Mouse (Mus musculus) heart, embryonic 15.5 days (tissue): ENCODE results near the gene Unc13d. TPM values are rescaled to one million over a fixed set of nuclear protein-coding genes. Genes with fewer than 3 reads are reported as not detected.
A peak's percentile ranks its signal among the peaks of the same experiment; 100 is the strongest.

ENCODE experiments used
- ATAC-seq: fragments of 200-750 bp; cut with Nextera tagmentation; replicated peaks from 2 replicates; pipeline ENCODE4 v1.8.0; 2017; ENCODE audit warnings: low read depth, moderate TSS enrichment; ENCODE audit not compliant: insufficient number of reproducible peaks, insufficient read depth, low FRiP score
- H3K27ac ChIP-seq: fragments of 300-500 bp; sonication (generic); 2 replicates; pipeline ENCODE4 v1.5.1; 2015; ENCODE audit warnings: mild to moderate bottlenecking, inconsistent platforms
- H3K27me3 ChIP-seq: fragments of 300-500 bp; sonication (generic); 2 replicates; pipeline ENCODE4 v1.6.1; 2015; ENCODE audit warnings: inconsistent platforms
- H3K36me3 ChIP-seq: fragments of 300-500 bp; sonication (generic); 2 replicates; pipeline ENCODE4 v1.6.1; 2015; ENCODE audit warnings: mild to moderate bottlenecking, inconsistent platforms
- H3K4me1 ChIP-seq: fragments of 300-500 bp; sonication (generic); replicated peaks from 2 replicates; pipeline ENCODE4 v1.6.1; 2015; ENCODE audit warnings: inconsistent platforms
- H3K4me2 ChIP-seq: fragments of 300-500 bp; sonication (generic); 2 replicates; pipeline ENCODE4 v1.6.1; 2015; ENCODE audit warnings: inconsistent platforms, mild to moderate bottlenecking, moderate library complexity
- H3K4me3 ChIP-seq: fragments of 300-500 bp; sonication (generic); 2 replicates; pipeline ENCODE4 v1.5.1; 2015; ENCODE audit warnings: mild to moderate bottlenecking, inconsistent platforms
- H3K9ac ChIP-seq: fragments of 300-500 bp; sonication (generic); 2 replicates; pipeline ENCODE4 v1.6.1; 2015; ENCODE audit warnings: mild to moderate bottlenecking, inconsistent platforms
- H3K9me3 ChIP-seq: fragments of 300-500 bp; sonication (generic); replicated peaks from 2 replicates; pipeline ENCODE4 v1.6.1; 2016; ENCODE audit warnings: inconsistent platforms
- WGBS: fragments of 180-500 bp; shearing (Covaris S2); methylation state at CpG from one replicate; pipeline ENCODE4 v1.1.7; 2015; ENCODE audit warnings: mixed read lengths; 5-methylcytosine and 5-hydroxymethylcytosine counted together
- polyA plus RNA-seq: library from polyadenylated mRNA; unstranded; fragments of >200 nt; fragmentation: Nextera tagmentation; extraction: Ambion mirVana; gene quantifications from 2 replicates; pipeline ENCODE4 v1.2.1, GENCODE M21; 2015

Gene Unc13d
- polyA plus RNA-seq, 1 experiment from 2014 or later, result 1.0 TPM

- Histone ChIP-seq H3K9me3 (no peaks in the 10 kb centered on the region), H3K27ac (no peak overlapping the region), H3K27me3 (no peaks in the 10 kb centered on the region), H3K9ac (no peak overlapping the region), H3K4me1 (0 out of 2 replicates have a peak, but pooled peaks cover 3% of the 10 kb centered on the region), H3K4me3 (no peak overlapping the region), H3K36me3 (peaks cover 42% of the 10 kb centered on the region), H3K4me2 (no peak overlapping the region)
- no peak for ATAC-seq
- 83% methylated on average over 5 of the region's 5 CpGs for WGBS
Measured at GRCm38 (mm10) chr11:116042372-116043138, 35.2 kb downstream of the Unc13d start.

- 99% methylated on average over 2 of the region's 2 CpGs for WGBS
- ATAC-seq, result no peak
- Histone ChIP-seq H3K27ac (no peak overlapping the region), H3K4me3 (no peak overlapping the region), H3K36me3 (peaks cover 36% of the 10 kb centered on the region), H3K9me3 (no peaks in the 10 kb centered on the region), H3K27me3 (no peaks in the 10 kb centered on the region), H3K4me1 (0 out of 2 replicates have a peak, but pooled peaks cover 3% of the 10 kb centered on the region), H3K4me2 (no peak overlapping the region), H3K9ac (no peak overlapping the region)
Measured at GRCm38 (mm10) chr11:116041833-116042232, 35.9 kb downstream of the Unc13d start.

GRCm38 (mm10) chr11:116040593-116040992, 37.2 kb downstream of the Unc13d start:
- H3K36me3 ChIP-seq, result peaks cover 29% of the 10 kb centered on the region

GRCm38 (mm10) chr11:116037826-116038225, 39.9 kb downstream of the Unc13d start:
- no peaks in the 10 kb centered on the region for H3K9me3 ChIP-seq
- no peak overlapping the region for H3K27ac ChIP-seq
- H3K36me3 ChIP-seq, result peaks cover 37% of the 10 kb centered on the region
- no peak overlapping the region for H3K4me2 ChIP-seq
- 92% methylated on average over 9 of the region's 9 CpGs for WGBS
- H3K4me1 ChIP-seq, result peaks cover 9% of the 10 kb centered on the region; the same call in 1 of the 2 replicates
- no peaks in the 10 kb centered on the region for H3K27me3 ChIP-seq
- no peak overlapping the region for H3K4me3 ChIP-seq
- no peak overlapping the region for H3K9ac ChIP-seq
- no peak for ATAC-seq

More at GRCm38 (mm10) chr11:116040593-116040992, 37.2 kb downstream of the Unc13d start:
- Histone ChIP-seq H3K27ac (0 out of 2 replicates have a peak overlapping the region, but pooled peaks have one; percentile 11), H3K27me3 (no peaks in the 10 kb centered on the region), H3K9ac (no peak overlapping the region), H3K4me1 (0 out of 2 replicates have a peak, but pooled peaks cover 3% of the 10 kb centered on the region), H3K4me3 (no peak overlapping the region), H3K4me2 (no peak overlapping the region), H3K9me3 (no peaks in the 10 kb centered on the region)
- WGBS, result 50% methylated on average over 6 of the region's 6 CpGs
- ATAC-seq, result no peak

- Histone ChIP-seq H3K27ac (no peak overlapping the region), H3K9ac (no peak overlapping the region), H3K4me3 (no peak overlapping the region), H3K27me3 (no peaks in the 10 kb centered on the region), H3K4me2 (no peak overlapping the region), H3K36me3 (peaks cover 27% of the 10 kb centered on the region), H3K4me1 (peaks cover 19% of the 10 kb centered on the region), H3K9me3 (no peaks in the 10 kb centered on the region)
- no peak for ATAC-seq
- WGBS, result 92% methylated on average over 3 of the region's 3 CpGs
Measured at GRCm38 (mm10) chr11:116036671-116037070, 41.1 kb downstream of the Unc13d start.

GRCm38 (mm10) chr11:116034584-116034983, 43.2 kb downstream of the Unc13d start:
- H3K9ac ChIP-seq, result no peak overlapping the region
- H3K4me2 ChIP-seq, result no peak overlapping the region
- no peak for ATAC-seq
- H3K9me3 ChIP-seq, result no peaks in the 10 kb centered on the region
- 90% methylated on average over 6 of the region's 6 CpGs for WGBS
- H3K36me3 ChIP-seq, result 0 out of 2 replicates have a peak, but pooled peaks cover 17% of the 10 kb centered on the region
- no peaks in the 10 kb centered on the region for H3K27me3 ChIP-seq
- no peak overlapping the region for H3K4me3 ChIP-seq
- H3K27ac ChIP-seq, result no peak overlapping the region
- peaks cover 22% of the 10 kb centered on the region for H3K4me1 ChIP-seq

- 24% methylated on average over 14 of the region's 14 CpGs for WGBS
- no peak; the same call in 1 of the 2 replicates for ATAC-seq
- H3K4me1 ChIP-seq, result peaks cover 24% of the 10 kb centered on the region
- no peaks in the 10 kb centered on the region for H3K27me3 ChIP-seq
- peak overlapping the region; percentile 95 for H3K9ac ChIP-seq
- 0 out of 2 replicates have a peak, but pooled peaks cover 12% of the 10 kb centered on the region for H3K36me3 ChIP-seq
- H3K4me2 ChIP-seq, result peak overlapping the region; percentile 82
- peak overlapping the region; percentile 100 for H3K27ac ChIP-seq
- H3K9me3 ChIP-seq, result no peaks in the 10 kb centered on the region
- peak overlapping the region; percentile 89 for H3K4me3 ChIP-seq
Measured at GRCm38 (mm10) chr11:116030898-116031845, 46.6 kb downstream of the Unc13d start.

- Histone ChIP-seq H3K4me1 (peaks cover 24% of the 10 kb centered on the region), H3K36me3 (0 out of 2 replicates have a peak, but pooled peaks cover 12% of the 10 kb centered on the region), H3K4me2 (peak within 1 kb of the TSS; percentile 82), H3K27ac (peak within 1 kb of the TSS; percentile 100), H3K9me3 (no peaks in the 10 kb centered on the region), H3K9ac (peak within 1 kb of the TSS; percentile 95), H3K27me3 (no peaks in the 10 kb centered on the region), H3K4me3 (peak within 1 kb of the TSS; percentile 89)
- peak; percentile 95 for ATAC-seq
- WGBS, result under 1% methylated on average over 61 of the region's 67 CpGs
Measured at GRCm38 (mm10) chr11:116030088-116030897, 47.5 kb downstream of the Unc13d start, which contains the start of gene Unk. Unk (plus strand) TSS chr11:116030322.

GRCm38 (mm10) chr11:116029086-116029865, 48.5 kb downstream of the Unc13d start:
- Histone ChIP-seq H3K27ac (peak overlapping the region; percentile 100; the same call in 1 of the 2 replicates), H3K4me1 (peaks cover 24% of the 10 kb centered on the region), H3K4me3 (peak overlapping the region; percentile 89), H3K9ac (0 out of 2 replicates have a peak overlapping the region, but pooled peaks have one; percentile 45), H3K9me3 (no peaks in the 10 kb centered on the region), H3K27me3 (no peaks in the 10 kb centered on the region), H3K4me2 (peak overlapping the region; percentile 71), H3K36me3 (0 out of 2 replicates have a peak, but pooled peaks cover 5% of the 10 kb centered on the region)
- ATAC-seq, result no peak
- 73% methylated on average over 6 of the region's 6 CpGs for WGBS
